Mouse (Mus musculus) CH12F3 (cell line): ENCODE measurements around the gene Ednra.
"Not testable (repeated sequence)": the region's sequence is repeated elsewhere in the genome, so short reads cannot be mapped to it uniquely, and the experiment has no call there.

Experiments used
- in situ Hi-C: fragments of 300-500 bp; cut with MboI; formaldehyde crosslinking; loops from 2 replicates; pipeline ENCODE4 v1.14.3; 2020; ENCODE audit warnings: low sequenced_read_pairs

Ednra gene

GRCm38 (mm10) chr8:77723018-77723417 lies 1.2 kb downstream of the Ednra start:
- in situ Hi-C loops: no loop called here

- in situ Hi-C loops: no loop called here
Measured at GRCm38 (mm10) chr8:77718933-77719332, 5.3 kb downstream of the Ednra start.

- in situ Hi-C loops: no loop called here
Measured at GRCm38 (mm10) chr8:77717036-77717435, 7.2 kb downstream of the Ednra start.

GRCm38 (mm10) chr8:77714455-77714854 lies 9.8 kb downstream of the Ednra start:
- in situ Hi-C loops: no loop called here

GRCm38 (mm10) chr8:77713688-77714087 lies 10.6 kb downstream of the Ednra start:
- in situ Hi-C loops: no loop called here

- in situ Hi-C loops: no loop called here
Measured at GRCm38 (mm10) chr8:77704768-77705167, 19.5 kb downstream of the Ednra start.

GRCm38 (mm10) chr8:77698028-77698427 lies 26.2 kb downstream of the Ednra start:
- in situ Hi-C loops: no loop called here

- in situ Hi-C loops: no loop called here
Measured at GRCm38 (mm10) chr8:77696182-77696581, 28.1 kb downstream of the Ednra start.

- in situ Hi-C loops: no loop called here
Measured at GRCm38 (mm10) chr8:77695486-77696058, 28.7 kb downstream of the Ednra start.

GRCm38 (mm10) chr8:77695070-77695469 lies 29.2 kb downstream of the Ednra start:
- in situ Hi-C loops: no loop called here

- in situ Hi-C loops: no loop called here
Measured at GRCm38 (mm10) chr8:77694588-77694987, 29.7 kb downstream of the Ednra start.

- in situ Hi-C loops: not testable (repeated sequence)
Measured at GRCm38 (mm10) chr8:77689421-77690059, 34.7 kb downstream of the Ednra start.

GRCm38 (mm10) chr8:77688978-77689377 lies 35.3 kb downstream of the Ednra start:
- in situ Hi-C loops: no loop called here

GRCm38 (mm10) chr8:77684372-77684771 lies 39.9 kb downstream of the Ednra start:
- in situ Hi-C loops: no loop called here

- in situ Hi-C loops: no loop called here
Measured at GRCm38 (mm10) chr8:77683356-77684106, 40.7 kb downstream of the Ednra start.

- in situ Hi-C loops: no loop called here
Measured at GRCm38 (mm10) chr8:77682008-77682934, 42.0 kb downstream of the Ednra start.

GRCm38 (mm10) chr8:77672036-77672435 lies 52.2 kb downstream of the Ednra start:
- in situ Hi-C loops: no loop called here

- in situ Hi-C loops: no loop called here
Measured at GRCm38 (mm10) chr8:77670612-77671363, 53.5 kb downstream of the Ednra start.

- in situ Hi-C loops: no loop called here
Measured at GRCm38 (mm10) chr8:77667916-77668315, 56.3 kb downstream of the Ednra start.

- in situ Hi-C loops: no loop called here
Measured at GRCm38 (mm10) chr8:77664901-77665300, 59.4 kb downstream of the Ednra start.
